Comparison of ENCODE assay signal across 11 mouse cellular contexts in genomic region chr16:30549516-30549915, GRCm38 (mm10). TPM values are rescaled to one million over a fixed set of nuclear protein-coding genes. Genes with fewer than 3 reads are reported as not detected.
DNase-seq lines count a peak whose midpoint lies in the region; ATAC-seq and TF ChIP-seq lines count a peak whose summit lies in the region.
"Had no signal": no experiment of that assay in that cellular context is flagged by ENCODE, and none has a peak within 500 bp of the region (broad histone marks: within the 10 kb centered on the region; RNA-seq: fewer than 3 reads in every experiment).

No protein-coding gene starts in this region.

- intact Hi-C loops in heart, postnatal 36 days (cut with DNase I), result no loop called here
- intact Hi-C loops in left cerebral cortex, postnatal 10 days (cut with DNase I), result no loop called here

- peak overlapping the region; percentile 66 for H3K4me2 ChIP-seq in heart, postnatal 0 days (ENCODE audit: low read depth, low read length)
- H3K4me2 ChIP-seq in liver, embryonic 15.5 days, result peak overlapping the region; percentile 95; the same call in 1 of the 2 replicates

- no peak for TF ChIP-seq EP300 in heart, postnatal 0 days (IDR thresholded peaks at IDR 0.05; ENCODE audit: low read depth)

- H3K36me3 ChIP-seq in E14TG2a.4 (ENCODE audit: insufficient read depth, low read length), result 0 out of 2 replicates have a peak, but pooled peaks cover 3% of the 10 kb centered on the region
- H3K36me3 ChIP-seq in heart, postnatal 0 days (replicated peaks; ENCODE audit: control insufficient read depth, insufficient read depth, low read length), result peaks cover 18% of the 10 kb centered on the region
- no peaks in the 10 kb centered on the region for H3K36me3 ChIP-seq in liver, embryonic 15.5 days (replicated peaks)

- no peak for ATAC-seq in heart, postnatal 0 days (ENCODE audit: insufficient read depth, low read depth)
- no peak for ATAC-seq in liver, embryonic 15.5 days (ENCODE audit: insufficient read depth)
- ATAC-seq in megakaryocyte, adult 5-6 weeks (ENCODE audit: poor library complexity, severe bottlenecking), result no peak
- no peak for ATAC-seq in activated CD4-positive, CD25-positive, alpha-beta regulatory T cell, adult 4 months

- H3K4me3 ChIP-seq in E14TG2a.4 (replicated peaks; ENCODE audit: low read length), result peak overlapping the region; percentile 92
- peak overlapping the region; percentile 81 for H3K4me3 ChIP-seq in heart, postnatal 0 days (ENCODE audit: low read depth, low read length)
- peak overlapping the region; percentile 63; the same call in 1 of the 2 replicates for H3K4me3 ChIP-seq in liver, embryonic 15.5 days (replicated peaks)

- peaks cover 21% of the 10 kb centered on the region for H3K27me3 ChIP-seq in E14TG2a.4 (ENCODE audit: insufficient read depth, low read length)
- H3K27me3 ChIP-seq in heart, postnatal 0 days (ENCODE audit: control insufficient read depth, insufficient read depth, low read length), result no peaks in the 10 kb centered on the region
- peaks cover 47% of the 10 kb centered on the region for H3K27me3 ChIP-seq in liver, embryonic 15.5 days

- DNase-seq in heart, adult 11 months, result peak; percentile 85
- no peak for DNase-seq in heart, postnatal 36 days
- no peak for DNase-seq in heart, postnatal 0 days (ENCODE audit: low spot score)
- DNase-seq in left cerebral cortex, postnatal 10 days (ENCODE audit: extremely low spot score in 1 of 2, low spot score in 2 of 2), result no peak
- DNase-seq: adrenal gland, postnatal 10 days; left cerebral cortex, postnatal 4 days; right cerebral cortex, postnatal 25 days had no signal

- H3K27ac ChIP-seq in heart, postnatal 0 days (ENCODE audit: low read depth), result no peak overlapping the region
- no peak overlapping the region for H3K27ac ChIP-seq in liver, embryonic 15.5 days (replicated peaks)

- peak overlapping the region; percentile 85; the same call in 1 of the 2 replicates for H3K9ac ChIP-seq in heart, postnatal 0 days (replicated peaks; ENCODE audit: low read depth, low read length)
- no peak overlapping the region for H3K9ac ChIP-seq in liver, embryonic 15.5 days

- TF ChIP-seq CTCF in E14TG2a.4 (conservative IDR thresholded peaks at IDR 0.05; ENCODE audit: low read length), result no peak
- no peak for TF ChIP-seq CTCF in heart, postnatal 0 days (IDR thresholded peaks at IDR 0.05; ENCODE audit: low read depth)

- WGBS in heart, postnatal 0 days, result 77% methylated on average over 7 of the region's 7 CpGs
- 63% methylated on average over 7 of the region's 7 CpGs for WGBS in liver, embryonic 15.5 days (ENCODE audit: insufficient replicate concordance)

- H3K9me3 ChIP-seq in E14TG2a.4 (ENCODE audit: low read length), result peaks cover 11% of the 10 kb centered on the region
- no peaks in the 10 kb centered on the region for H3K9me3 ChIP-seq in heart, postnatal 0 days (replicated peaks; ENCODE audit: control insufficient read depth, low read length)
- H3K9me3 ChIP-seq in liver, embryonic 15.5 days (replicated peaks), result no peaks in the 10 kb centered on the region

- peaks cover 49% of the 10 kb centered on the region for H3K4me1 ChIP-seq in E14TG2a.4 (replicated peaks; ENCODE audit: low read depth, low read length)
- H3K4me1 ChIP-seq in heart, postnatal 0 days (ENCODE audit: control insufficient read depth, insufficient read depth), result peaks cover 11% of the 10 kb centered on the region; the same call in 1 of the 2 replicates
- peaks cover 24% of the 10 kb centered on the region for H3K4me1 ChIP-seq in liver, embryonic 15.5 days (replicated peaks)

RNA-seq across cellular contexts. Expression of gene Tmem44, which starts 1.1 kb away (rescaled TPM):
- total RNA-seq in heart, postnatal 36 days (2021), result 1 to 10 TPM; 5.1 to 8.5 TPM
- total RNA-seq in heart, postnatal 0 days (2014; rRNA removed; ENCODE audit: low replicate concordance), result 31.1 and 33.5 TPM in 2 replicates
- polyA plus RNA-seq in heart, postnatal 0 days (2015; fragmentation: Nextera tagmentation; extraction: Ambion mirVana), result 11.8 and 14.6 TPM in 2 replicates
- polyA plus RNA-seq in liver, embryonic 15.5 days (2015; fragmentation: Nextera tagmentation; extraction: Ambion mirVana), result 0.90 and 0.92 TPM in 2 replicates
- not detected in 2 replicates for total RNA-seq in megakaryocyte, adult 5-6 weeks (2015)
- 0.04 TPM in 2 replicates for total RNA-seq in megakaryocyte, adult 5-6 weeks (2017)
- total RNA-seq in left cerebral cortex, postnatal 10 days (2021), result 10 to 100 TPM; 66.6 to 73.0 TPM
- polyA plus RNA-seq in activated CD4-positive, CD25-positive, alpha-beta regulatory T cell, adult 4 months (2017; shearing (Covaris generic)), result under 1 TPM in 1 of 2 experiments, not detected in 1; 0.85 TPM

RNA-seq across cellular contexts. Expression of gene Lsg1, which starts 37.9 kb away (rescaled TPM):
- 10 to 100 TPM; 19.6 to 20.4 TPM for total RNA-seq in heart, postnatal 36 days (2021)
- total RNA-seq in heart, postnatal 0 days (2014; rRNA removed; ENCODE audit: low replicate concordance), result 11.6 and 15.8 TPM in 2 replicates
- polyA plus RNA-seq in heart, postnatal 0 days (2015; fragmentation: Nextera tagmentation; extraction: Ambion mirVana), result 29.9 and 32.8 TPM in 2 replicates
- 19.2 and 20.6 TPM in 2 replicates for polyA plus RNA-seq in liver, embryonic 15.5 days (2015; fragmentation: Nextera tagmentation; extraction: Ambion mirVana)
- total RNA-seq in megakaryocyte, adult 5-6 weeks (2015), result 19.2 and 19.9 TPM in 2 replicates
- 38.2 and 42.9 TPM in 2 replicates for total RNA-seq in megakaryocyte, adult 5-6 weeks (2017)
- 10 to 100 TPM; 20.5 to 20.8 TPM for total RNA-seq in left cerebral cortex, postnatal 10 days (2021)
- polyA plus RNA-seq in activated CD4-positive, CD25-positive, alpha-beta regulatory T cell, adult 4 months (2017; shearing (Covaris generic)), result 10 to 100 TPM; 54.3 to 65.2 TPM

RNA-seq across cellular contexts. Expression of gene Fam43a, which starts 50.0 kb away (rescaled TPM):
- 10 to 100 TPM; 27.4 to 31.6 TPM for total RNA-seq in heart, postnatal 36 days (2021)
- total RNA-seq in heart, postnatal 0 days (2014; rRNA removed; ENCODE audit: low replicate concordance), result 40.6 and 46.0 TPM in 2 replicates
- polyA plus RNA-seq in heart, postnatal 0 days (2015; fragmentation: Nextera tagmentation; extraction: Ambion mirVana), result 16.2 and 17.1 TPM in 2 replicates
- polyA plus RNA-seq in liver, embryonic 15.5 days (2015; fragmentation: Nextera tagmentation; extraction: Ambion mirVana), result 5.2 and 6.0 TPM in 2 replicates
- total RNA-seq in megakaryocyte, adult 5-6 weeks (2015), result 4.6 and 4.7 TPM in 2 replicates
- total RNA-seq in megakaryocyte, adult 5-6 weeks (2017), result 7.9 and 9.3 TPM in 2 replicates
- 10 to 100 TPM; 11.5 to 15.3 TPM for total RNA-seq in left cerebral cortex, postnatal 10 days (2021)
- under 1 TPM; 0.42 to 0.79 TPM for polyA plus RNA-seq in activated CD4-positive, CD25-positive, alpha-beta regulatory T cell, adult 4 months (2017; shearing (Covaris generic))

Comparison
In these comparisons a context has a peak if more than half of its experiments do, and no peak if none do; other contexts are left out.
1. RNA of gene Tmem44, which starts 1.1 kb away (total RNA-seq): 66.6 to 73.0 TPM in left cerebral cortex, postnatal 10 days, 31.1 to 33.5 TPM in heart, postnatal 0 days and 5.1 to 8.5 TPM in heart, postnatal 36 days; 0.04 TPM in megakaryocyte, adult 5-6 weeks; every median in the first group is over 4 times any median in the second.
2. Peak in every context shown above with its lines, with median percentiles within 50 percentile points of each other: H3K4me3 ChIP-seq.